Comparison of ENCODE assay signal across 8 mouse cellular contexts in the genomic region with DNA sequence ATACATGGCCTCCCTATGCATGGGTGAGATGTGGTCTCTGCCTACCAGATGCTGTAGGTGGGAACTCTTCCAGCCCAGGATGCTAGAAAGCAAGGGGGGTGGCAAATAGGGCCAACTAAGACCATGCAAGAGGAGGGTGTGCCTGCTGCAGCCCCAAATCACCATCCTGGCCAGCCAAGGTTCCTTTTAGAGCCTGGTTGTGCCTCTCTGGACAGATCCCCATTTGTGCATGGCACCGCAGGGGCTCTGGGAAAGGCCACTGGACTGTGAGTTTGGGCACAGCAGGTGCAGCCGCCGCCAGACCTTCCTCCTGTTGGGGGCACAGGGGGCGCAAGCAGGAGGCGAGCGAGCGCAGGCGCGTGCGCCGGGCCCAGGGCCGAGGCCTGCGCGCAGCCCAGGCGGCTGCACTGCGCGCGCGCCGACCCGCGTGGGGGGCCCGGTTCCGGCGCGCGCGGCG. TPM values are rescaled to one million over a fixed set of nuclear protein-coding genes. Genes with fewer than 3 reads are reported as not detected.
DNase-seq lines count a peak whose midpoint lies in the region; ATAC-seq and TF ChIP-seq lines count a peak whose summit lies in the region.

No protein-coding gene starts in this region.

- no peak for TF ChIP-seq EP300 in lung, postnatal 0 days (IDR thresholded peaks at IDR 0.05)

- H3K27ac ChIP-seq in lung, postnatal 0 days (ENCODE audit: low read length), result peak overlapping the region; percentile 57
- H3K27ac ChIP-seq in hindbrain, embryonic 12.5 days, result no peak overlapping the region; the same call in 1 of the 2 replicates
- no peak overlapping the region for H3K27ac ChIP-seq in liver, embryonic 12.5 days

- H3K4me2 ChIP-seq in lung, postnatal 0 days (replicated peaks; ENCODE audit: low read depth, low read length), result peak overlapping the region; percentile 89
- peak overlapping the region; percentile 76 for H3K4me2 ChIP-seq in hindbrain, embryonic 12.5 days (replicated peaks)
- H3K4me2 ChIP-seq in liver, embryonic 12.5 days, result peak overlapping the region; percentile 63

- H3K4me3 ChIP-seq in lung, postnatal 0 days (ENCODE audit: low read depth, low read length), result peak overlapping the region; percentile 56
- peak overlapping the region; percentile 94 for H3K4me3 ChIP-seq in hindbrain, embryonic 12.5 days
- peak overlapping the region; percentile 55 for H3K4me3 ChIP-seq in liver, embryonic 12.5 days

- H3K36me3 ChIP-seq in lung, postnatal 0 days (ENCODE audit: insufficient read depth, low read length), result no peaks in the 10 kb centered on the region
- no peaks in the 10 kb centered on the region for H3K36me3 ChIP-seq in hindbrain, embryonic 12.5 days
- no peaks in the 10 kb centered on the region for H3K36me3 ChIP-seq in liver, embryonic 12.5 days

- 0 out of 2 replicates have a peak, but pooled peaks cover 3% of the 10 kb centered on the region for H3K9me3 ChIP-seq in lung, postnatal 0 days (ENCODE audit: low read length)
- H3K9me3 ChIP-seq in hindbrain, embryonic 12.5 days (replicated peaks), result 0 out of 2 replicates have a peak, but pooled peaks cover 3% of the 10 kb centered on the region
- H3K9me3 ChIP-seq in liver, embryonic 12.5 days (replicated peaks), result peaks cover 12% of the 10 kb centered on the region; the same call in 1 of the 2 replicates

- H3K9ac ChIP-seq in lung, postnatal 0 days (replicated peaks; ENCODE audit: low read depth), result 0 out of 2 replicates have a peak overlapping the region, but pooled peaks have one; percentile 12
- peak overlapping the region; percentile 92 for H3K9ac ChIP-seq in hindbrain, embryonic 12.5 days
- no peak overlapping the region for H3K9ac ChIP-seq in liver, embryonic 12.5 days

- peaks cover 3% of the 10 kb centered on the region; the same call in 1 of the 2 replicates for H3K4me1 ChIP-seq in lung, postnatal 0 days (ENCODE audit: insufficient read depth, low read depth, low read length)
- H3K4me1 ChIP-seq in hindbrain, embryonic 12.5 days, result peaks cover 13% of the 10 kb centered on the region
- no peaks in the 10 kb centered on the region for H3K4me1 ChIP-seq in liver, embryonic 12.5 days

- WGBS in lung, postnatal 0 days, result 3% methylated on average over 13 of the region's 29 CpGs
- 2% methylated on average over 27 of the region's 29 CpGs for WGBS in hindbrain, embryonic 12.5 days
- WGBS in liver, embryonic 12.5 days (ENCODE audit: insufficient replicate concordance), result 2% methylated on average over 28 of the region's 29 CpGs

- DNase-seq in adrenal gland, postnatal 25 days, result peak; percentile 36
- DNase-seq in adrenal gland, adult 18-20 months (ENCODE audit: low spot score in 2 of 2), result no peak
- DNase-seq in lung, postnatal 0 days (ENCODE audit: low spot score), result peak; percentile 12
- no peak for DNase-seq in lung, postnatal 36 days
- peak; percentile 34 for DNase-seq in right cerebral cortex, postnatal 14 days
- DNase-seq in spleen, postnatal 4 days (ENCODE audit: low spot score in 2 of 2), result no peak

- no peaks in the 10 kb centered on the region for H3K27me3 ChIP-seq in lung, postnatal 0 days (replicated peaks; ENCODE audit: insufficient read depth, low read length)
- H3K27me3 ChIP-seq in hindbrain, embryonic 12.5 days, result 0 out of 2 replicates have a peak, but pooled peaks cover 5% of the 10 kb centered on the region
- H3K27me3 ChIP-seq in liver, embryonic 12.5 days (replicated peaks), result peaks cover 39% of the 10 kb centered on the region

- TF ChIP-seq CTCF in lung, postnatal 0 days (IDR thresholded peaks at IDR 0.05), result no peak; the same call in 1 of the 2 replicates

- peak; percentile 42 for ATAC-seq in lung, postnatal 0 days
- peak; percentile 91 for ATAC-seq in hindbrain, embryonic 12.5 days (ENCODE audit: low FRiP score)
- ATAC-seq in liver, embryonic 12.5 days, result no peak

RNA-seq across cellular contexts. Expression of gene Clip4, which starts 14.0 kb away (rescaled TPM):
- total RNA-seq in adrenal gland, postnatal 25 days (2021), result 15.9 and 17.2 TPM in 2 replicates
- total RNA-seq in adrenal gland, adult 18-20 months (2021), result 10 to 100 TPM; 15.4 to 16.9 TPM
- 25.8 and 30.3 TPM in 2 replicates for polyA plus RNA-seq in lung, postnatal 0 days (2015; fragmentation: Nextera tagmentation; extraction: Ambion mirVana)
- polyA plus RNA-seq in hindbrain, embryonic 12.5 days (2016; fragmentation: Nextera tagmentation; extraction: Ambion mirVana), result 7.5 and 9.2 TPM in 2 replicates
- polyA plus RNA-seq in liver, embryonic 12.5 days (2016; fragmentation: Nextera tagmentation; extraction: Ambion mirVana), result 0.35 and 0.87 TPM in 2 replicates

RNA-seq across cellular contexts. Expression of gene Pcare, which starts 29.6 kb away (rescaled TPM):
- not detected in 2 replicates for total RNA-seq in adrenal gland, postnatal 25 days (2021)
- not detected for total RNA-seq in adrenal gland, adult 18-20 months (2021)
- not detected in 2 replicates for polyA plus RNA-seq in lung, postnatal 0 days (2015; fragmentation: Nextera tagmentation; extraction: Ambion mirVana)
- polyA plus RNA-seq in hindbrain, embryonic 12.5 days (2016; fragmentation: Nextera tagmentation; extraction: Ambion mirVana), result not detected in 2 replicates
- 0.02 TPM in 1 of 2 replicates, not detected in the other for polyA plus RNA-seq in liver, embryonic 12.5 days (2016; fragmentation: Nextera tagmentation; extraction: Ambion mirVana)

Comparison
In these comparisons a context has a peak if more than half of its experiments do, and no peak if none do; other contexts are left out.
1. DNase-seq: peak in adrenal gland, postnatal 25 days (single experiment), lung, postnatal 0 days (single experiment) and right cerebral cortex, postnatal 14 days (single experiment); none in adrenal gland, adult 18-20 months (0 of 2), lung, postnatal 36 days (single experiment) and spleen, postnatal 4 days (0 of 2).
2. Peak in every context shown above with its lines, with median percentiles within 50 percentile points of each other: H3K4me2 ChIP-seq and H3K4me3 ChIP-seq.